In the genomic region with DNA sequence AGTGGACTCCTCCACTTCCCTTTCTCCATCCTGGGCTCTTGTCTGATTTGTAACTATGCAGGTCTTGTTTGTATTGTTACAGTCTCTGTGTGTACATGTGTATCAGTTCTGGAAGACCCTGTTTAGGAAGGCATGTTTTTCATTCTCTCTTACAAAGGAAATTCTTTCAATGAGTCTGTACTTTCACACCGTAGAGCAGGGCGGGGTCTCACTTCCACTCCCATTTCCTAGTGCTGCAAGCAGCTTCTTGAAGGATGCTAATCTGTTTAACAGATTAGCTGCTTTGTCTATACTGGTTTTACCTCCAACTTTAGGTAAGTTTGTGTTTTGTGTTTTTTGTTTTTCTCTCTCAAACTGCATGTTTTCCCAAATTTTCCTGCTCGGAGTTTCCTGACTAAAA, we compare ENCODE assay signal across 16 mouse cellular contexts.
"Had no signal": no experiment of that assay in that cellular context is flagged by ENCODE, and none has a peak within 500 bp of the region (broad histone marks: within the 10 kb centered on the region; RNA-seq: fewer than 3 reads in every experiment).

No protein-coding gene starts in this region.

- ATAC-seq: midbrain, embryonic 16.5 days had no signal

- DNase-seq: kidney, adult 2 months; kidney, postnatal 36 days; layer of hippocampus, adult 9-11 months; layer of hippocampus, postnatal 36 days; lung, adult 2 months; lung, postnatal 10 days; right cerebral cortex, postnatal 14 days; thymus, adult 2 months; thymus, postnatal 36 days had no signal

- H3K27ac ChIP-seq: limb, embryonic 12.5 days; liver, embryonic 14.5 days; macrophage; midbrain, embryonic 12.5 days; stomach, embryonic 15.5 days had no signal

- H3K4me2 ChIP-seq: limb, embryonic 12.5 days; midbrain, embryonic 12.5 days; stomach, embryonic 15.5 days had no signal

- H3K36me3 ChIP-seq: limb, embryonic 12.5 days; midbrain, embryonic 12.5 days; stomach, embryonic 15.5 days had no signal

- H3K27me3 ChIP-seq: limb, embryonic 12.5 days; stomach, embryonic 15.5 days had no signal

- H3K4me3 ChIP-seq: limb, embryonic 12.5 days; megakaryocyte, embryonic 14.5 days; midbrain, embryonic 12.5 days; stomach, embryonic 15.5 days had no signal

- H3K9me3 ChIP-seq: limb, embryonic 12.5 days; megakaryocyte, embryonic 14.5 days; midbrain, embryonic 12.5 days; stomach, embryonic 15.5 days had no signal

- H3K9ac ChIP-seq: limb, embryonic 12.5 days; liver, embryonic 14.5 days; midbrain, embryonic 12.5 days; stomach, embryonic 15.5 days had no signal
